Mouse (Mus musculus) liver, adult 2 months (tissue): ENCODE results near the gene Ssc4d. TPM values are rescaled to one million over a fixed set of nuclear protein-coding genes. Genes with fewer than 3 reads are reported as not detected.
A peak's percentile ranks its signal among the peaks of the same experiment; 100 is the strongest.

Experiments used
- DNase-seq: peaks from one replicate; pipeline ENCODE4 v3.0.0-alpha.2; 2011; ENCODE audit warnings: low read depth, low spot score; ENCODE audit errors: extremely low read depth
- H3K27ac ChIP-seq: fragments of 200-500 bp; replicated peaks from 2 replicates; pipeline ENCODE4 v1.5.1; 2012; ENCODE audit warnings: low read depth, mild to moderate bottlenecking, control low read depth, inconsistent platforms, low read length; ENCODE audit not compliant: insufficient read depth
- H3K27me3 ChIP-seq: fragments of 200-500 bp; 2 replicates; pipeline ENCODE4 v1.6.1; 2012; ENCODE audit warnings: mild to moderate bottlenecking, moderate library complexity, low read length, inconsistent platforms; ENCODE audit not compliant: control insufficient read depth, insufficient read depth
- H3K36me3 ChIP-seq: fragments of 200-500 bp; 2 replicates; pipeline ENCODE4 v1.6.1; 2012; ENCODE audit warnings: low read length, inconsistent platforms; ENCODE audit not compliant: control insufficient read depth, insufficient read depth
- H3K4me1 ChIP-seq: fragments of 200-500 bp; 2 replicates; pipeline ENCODE4 v1.6.1; 2011; ENCODE audit warnings: low read length; ENCODE audit not compliant: control insufficient read depth, insufficient read depth
- H3K4me3 ChIP-seq: fragments of 200-500 bp; 2 replicates; pipeline ENCODE4 v1.5.1; 2011; ENCODE audit warnings: low read depth, mild to moderate bottlenecking, control low read depth, low read length, moderate library complexity; ENCODE audit not compliant: insufficient read depth
- H3K79me2 ChIP-seq: fragments of 200-500 bp; 2 replicates; pipeline ENCODE4 v1.6.1; 2012; ENCODE audit warnings: inconsistent platforms, mild to moderate bottlenecking, low read length, moderate library complexity; ENCODE audit not compliant: control insufficient read depth, insufficient read depth
- H3K9ac ChIP-seq: fragments of 200-500 bp; 2 replicates; pipeline ENCODE4 v1.6.1; 2012; ENCODE audit warnings: low read depth, mild to moderate bottlenecking, control low read depth, inconsistent platforms, low read length
- CTCF ChIP-seq: fragments of 200-500 bp; IDR thresholded peaks from 2 replicates; pipeline ENCODE4 v1.5.1; 2011; ENCODE audit warnings: low read depth, low read length, control low read depth
- POLR2A ChIP-seq: fragments of 200-500 bp; IDR thresholded peaks from 2 replicates; pipeline ENCODE4 v1.6.1; 2011; ENCODE audit warnings: low read length, control low read depth; ENCODE audit not compliant: insufficient read depth; ENCODE audit errors: extremely low read depth
- WGBS: fragments of 180-500 bp; shearing (Covaris S2); methylation state at CpG from one replicate; pipeline ENCODE4 v1.1.7; 2018; 5-methylcytosine and 5-hydroxymethylcytosine counted together
- polyA plus RNA-seq: library from polyadenylated mRNA; depleted of rRNA; stranded (reverse); fragments of >200 nt; gene quantifications from 2 replicates; pipeline ENCODE4 v1.2.3, GENCODE M21; 2012
- total RNA-seq: library from RNA; depleted of rRNA; stranded (reverse); fragments of >200 nt; gene quantifications from 2 replicates; pipeline ENCODE4 v1.2.3, GENCODE M21; 2014

Gene Ssc4d
- total and polyA plus RNA-seq, 2 experiments = 4.8 to 6.5 TPM

DNA sequence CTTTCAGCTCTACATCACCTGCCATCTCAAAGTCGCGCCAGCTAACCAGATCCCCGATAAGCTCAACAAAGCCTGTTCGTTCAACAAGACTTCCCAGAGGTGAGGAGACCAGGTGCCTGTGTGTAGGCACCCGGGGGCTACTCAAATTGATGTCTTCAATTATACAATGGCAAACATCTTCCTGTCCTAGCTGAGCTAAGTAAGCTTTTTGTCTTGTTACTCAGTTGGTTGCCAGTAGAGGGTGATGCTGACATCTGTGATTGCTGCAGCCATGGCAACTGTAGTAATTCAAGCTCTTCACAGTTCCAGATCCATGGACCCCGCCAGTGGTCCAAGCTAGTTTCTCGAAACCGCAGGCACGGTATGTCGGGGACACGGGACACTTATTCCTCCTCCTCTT is 12.9 kb upstream of the Ssc4d start:
- Histone ChIP-seq H3K36me3 (no peaks in the 10 kb centered on the region), H3K27me3 (no peaks in the 10 kb centered on the region), H3K27ac (no peak overlapping the region), H3K9ac (no peak overlapping the region), H3K79me2 (no peaks in the 10 kb centered on the region), H3K4me3 (no peak overlapping the region), H3K4me1 (no peaks in the 10 kb centered on the region)
- no peak for DNase-seq
- WGBS = 62% methylated on average over 11 of the region's 11 CpGs
- no peak for TF ChIP-seq POLR2A
- TF ChIP-seq CTCF = no peak

DNA sequence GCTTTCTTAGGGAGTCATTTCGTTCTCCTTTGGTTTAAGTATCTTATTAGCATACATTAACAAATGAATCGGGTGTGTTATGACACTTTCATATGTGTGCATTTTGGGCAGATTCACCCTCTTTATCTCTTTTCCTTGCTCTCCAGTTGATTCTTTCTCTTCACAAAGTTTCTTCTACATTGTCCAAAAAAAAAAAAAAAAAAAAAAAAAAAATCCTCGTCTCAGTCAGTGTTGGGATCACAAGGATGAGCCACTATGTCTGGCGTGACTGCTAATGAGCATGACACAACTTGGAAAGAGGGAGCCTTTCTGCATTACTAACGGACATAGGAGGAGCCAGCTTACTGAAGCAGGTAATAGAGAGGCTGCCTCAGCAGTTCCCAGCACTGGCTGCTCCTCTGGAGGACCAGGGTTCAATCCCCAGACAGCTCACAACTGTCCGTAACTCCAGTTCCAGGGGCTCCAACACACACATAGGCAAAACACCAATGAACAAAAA is 10.3 kb upstream of the Ssc4d start:
- Histone ChIP-seq H3K27me3 (no peaks in the 10 kb centered on the region), H3K79me2 (no peaks in the 10 kb centered on the region), H3K36me3 (no peaks in the 10 kb centered on the region), H3K27ac (no peak overlapping the region), H3K4me3 (no peak overlapping the region), H3K4me1 (no peaks in the 10 kb centered on the region), H3K9ac (no peak overlapping the region)
- no peak for TF ChIP-seq POLR2A
- TF ChIP-seq CTCF = no peak
- 82% methylated on average over 6 of the region's 6 CpGs for WGBS
- no peak for DNase-seq

- H3K27ac ChIP-seq = no peak overlapping the region
- no peaks in the 10 kb centered on the region for H3K36me3 ChIP-seq
- no peaks in the 10 kb centered on the region for H3K79me2 ChIP-seq
- no peak for TF ChIP-seq POLR2A
- TF ChIP-seq CTCF = peak; percentile 95
- WGBS = 44% methylated on average over 6 of the region's 6 CpGs
- no peak overlapping the region for H3K4me3 ChIP-seq
- no peak overlapping the region for H3K9ac ChIP-seq
- no peaks in the 10 kb centered on the region for H3K27me3 ChIP-seq
- H3K4me1 ChIP-seq = no peaks in the 10 kb centered on the region
- peak; percentile 39 for DNase-seq
These were observed 8.1 kb upstream of the Ssc4d start for GRCm38 (mm10) chr5:135982398-135982797.

DNA sequence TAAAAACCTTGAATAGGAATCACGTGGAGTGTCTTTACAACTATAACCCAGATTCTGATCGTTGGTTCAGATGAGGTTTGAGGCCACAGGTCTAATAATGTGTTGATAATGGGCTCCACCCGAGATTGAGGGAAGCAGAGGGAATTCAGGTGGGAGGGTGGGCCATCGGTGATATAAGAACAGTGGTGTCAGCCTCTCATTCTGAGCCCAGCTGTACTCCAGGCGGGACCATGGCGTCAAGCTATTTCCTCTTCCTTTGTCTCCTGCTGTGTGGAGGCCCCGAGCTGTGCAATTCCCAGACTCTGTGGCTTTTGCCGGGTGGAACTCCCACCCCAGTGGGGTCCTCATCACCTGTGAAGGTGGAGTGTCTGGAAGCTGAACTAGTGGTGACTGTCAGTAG is 5.6 kb upstream of the Ssc4d start, which contains the start of gene Zp3:
Zp3 (plus strand) TSS at position 196 of the 400 bp plus-strand sequence.
- H3K9ac ChIP-seq = no peak within 1 kb of the TSS
- H3K27ac ChIP-seq = no peak within 1 kb of the TSS
- DNase-seq = no peak
- WGBS = 71% methylated on average over 8 of the region's 8 CpGs
- no peaks in the 10 kb centered on the region for H3K27me3 ChIP-seq
- H3K4me3 ChIP-seq = no peak within 1 kb of the TSS
- H3K36me3 ChIP-seq = no peaks in the 10 kb centered on the region
- no peaks in the 10 kb centered on the region for H3K4me1 ChIP-seq
- H3K79me2 ChIP-seq = no peaks in the 10 kb centered on the region
- no peak for TF ChIP-seq CTCF
- TF ChIP-seq POLR2A = no peak

DNA sequence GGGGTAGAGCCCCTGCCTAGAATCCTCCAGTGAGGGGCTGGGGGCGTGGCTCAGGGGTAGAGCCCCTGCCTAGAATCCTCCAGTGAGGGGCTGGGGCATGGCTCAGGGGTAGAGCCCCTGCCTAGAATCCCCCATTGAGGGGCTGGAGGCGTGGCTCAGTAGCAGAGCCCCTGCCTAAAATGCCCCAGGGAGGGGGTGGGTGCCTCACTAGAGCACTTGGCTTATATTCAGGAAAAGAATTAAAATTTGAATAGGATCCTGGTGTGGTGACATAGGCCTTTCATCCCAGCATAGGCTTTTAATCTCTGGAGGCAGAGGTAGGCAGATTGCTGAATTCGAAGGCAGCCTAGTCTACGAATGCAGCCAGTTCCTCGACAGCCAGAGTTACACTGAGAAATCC is 5.0 kb upstream of the Ssc4d start:
- Histone ChIP-seq H3K36me3 (no peaks in the 10 kb centered on the region), H3K4me3 (no peak overlapping the region), H3K9ac (no peak overlapping the region), H3K4me1 (no peaks in the 10 kb centered on the region), H3K27me3 (no peaks in the 10 kb centered on the region), H3K27ac (no peak overlapping the region), H3K79me2 (no peaks in the 10 kb centered on the region)
- TF ChIP-seq POLR2A (no peak), CTCF (no peak)
- WGBS = 87% methylated on average over 5 of the region's 5 CpGs
- no peak for DNase-seq

DNA sequence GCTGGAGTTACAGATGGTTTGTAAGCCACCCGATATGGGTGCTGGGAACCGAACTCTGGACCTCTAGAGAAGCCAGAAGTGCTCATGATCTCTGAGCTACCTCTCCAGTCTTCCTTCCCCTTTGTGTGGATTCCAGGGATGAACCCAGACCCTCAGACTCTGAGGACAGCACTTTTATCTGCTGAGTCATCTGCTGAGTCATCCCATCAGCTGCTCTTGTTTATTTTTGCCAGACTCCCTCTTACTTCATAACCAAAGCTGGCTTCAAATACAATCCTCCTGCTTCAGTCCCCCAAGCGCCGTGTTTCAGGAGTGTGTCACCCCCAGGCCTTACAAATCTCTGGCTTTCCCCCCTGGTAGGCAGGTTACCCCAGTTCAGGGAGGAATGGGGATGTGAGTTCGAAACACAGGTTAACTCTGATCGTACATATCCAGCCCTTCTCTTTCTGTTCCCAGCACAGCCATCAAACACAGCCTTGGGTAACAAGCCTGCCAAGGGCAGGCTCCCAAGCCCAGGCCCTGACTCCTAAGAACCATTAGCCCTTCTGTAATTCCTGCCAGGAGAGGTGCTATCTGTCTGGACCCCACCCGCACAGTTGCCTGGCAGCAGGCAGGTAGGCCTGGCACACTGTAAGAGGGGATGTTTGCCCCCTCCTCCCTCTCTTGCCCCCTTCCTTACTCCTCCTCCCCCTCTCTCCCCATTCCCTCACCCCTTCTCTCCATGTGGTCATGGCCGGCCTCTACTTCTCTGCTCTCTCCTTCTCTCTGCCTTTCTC is 1.8 kb upstream of the Ssc4d start:
- Histone ChIP-seq H3K79me2 (no peaks in the 10 kb centered on the region), H3K4me1 (no peaks in the 10 kb centered on the region), H3K36me3 (no peaks in the 10 kb centered on the region), H3K4me3 (no peak overlapping the region), H3K9ac (no peak overlapping the region), H3K27ac (no peak overlapping the region), H3K27me3 (no peaks in the 10 kb centered on the region)
- no peak for DNase-seq
- TF ChIP-seq CTCF (no peak), POLR2A (no peak)
- 93% methylated on average over 8 of the region's 8 CpGs for WGBS
